Mouse (Mus musculus) liver, postnatal 0 days (tissue): Measurements from ENCODE around the gene Taar6. TPM values are rescaled to one million over a fixed set of nuclear protein-coding genes. Genes with fewer than 3 reads are reported as not detected.
A peak's percentile ranks its signal among the peaks of the same experiment; 100 is the strongest.

Experiments used
- ATAC-seq: fragments of 200-750 bp; cut with Nextera tagmentation; 2 replicates; pipeline ENCODE4 v1.8.0; 2017; ENCODE audit warnings: mild to moderate bottlenecking, moderate library complexity
- DNase-seq: peaks from one replicate; pipeline ENCODE4 v3.0.0-alpha.2; 2016
- H3K27ac ChIP-seq: fragments of 300-500 bp; sonication (generic); 2 replicates; pipeline ENCODE4 v1.5.1; 2014; ENCODE audit warnings: antibody characterized with exemption, moderate library complexity, mild to moderate bottlenecking, low read depth
- H3K27me3 ChIP-seq: fragments of 300-500 bp; sonication (generic); 2 replicates; pipeline ENCODE4 v1.6.1; 2014; ENCODE audit warnings: low read length, control low read depth, mixed read lengths; ENCODE audit not compliant: insufficient read depth
- H3K36me3 ChIP-seq: fragments of 300-500 bp; sonication (generic); replicated peaks from 2 replicates; pipeline ENCODE4 v1.6.1; 2014; ENCODE audit warnings: mild to moderate bottlenecking, control low read depth, low read length, moderate library complexity, mixed read lengths; ENCODE audit not compliant: insufficient read depth
- H3K4me1 ChIP-seq: fragments of 300-500 bp; sonication (generic); 2 replicates; pipeline ENCODE4 v1.6.1; 2014; ENCODE audit warnings: antibody characterized with exemption, mild to moderate bottlenecking, control low read depth; ENCODE audit not compliant: insufficient read depth
- H3K4me2 ChIP-seq: fragments of 300-500 bp; sonication (generic); 2 replicates; pipeline ENCODE4 v1.6.1; 2014; ENCODE audit warnings: low read depth, mild to moderate bottlenecking, low read length, moderate library complexity, mixed read lengths
- H3K4me3 ChIP-seq: fragments of 300-500 bp; sonication (generic); 2 replicates; pipeline ENCODE4 v1.5.1; 2014; ENCODE audit warnings: low read depth, low read length
- H3K9ac ChIP-seq: fragments of 300-500 bp; sonication (generic); replicated peaks from 2 replicates; pipeline ENCODE4 v1.6.1; 2014; ENCODE audit warnings: mild to moderate bottlenecking, moderate library complexity
- H3K9me3 ChIP-seq: fragments of 300-500 bp; sonication (generic); 2 replicates; pipeline ENCODE4 v1.6.1; 2016; ENCODE audit warnings: mild to moderate bottlenecking, control low read depth, low read length, mixed read lengths
- CTCF ChIP-seq: sonication (generic); IDR thresholded peaks from 2 replicates; pipeline ENCODE4 v1.5.1; 2016; ENCODE audit warnings: antibody characterized with exemption, low read depth
- EP300 ChIP-seq: IDR thresholded peaks from 2 replicates; pipeline ENCODE4 v1.6.1; 2016; ENCODE audit warnings: antibody characterized with exemption, low read depth, mild to moderate bottlenecking
- WGBS: fragments of 180-500 bp; shearing (Covaris S2); extraction: QIAGEN DNeasy Blood & Tissue Kit; methylation state at CpG from one replicate; pipeline ENCODE4 v1.1.7; 2014; ENCODE audit not compliant: insufficient replicate concordance; 5-methylcytosine and 5-hydroxymethylcytosine counted together
- polyA plus RNA-seq: library from polyadenylated mRNA; unstranded; fragments of >200 nt; fragmentation: Nextera tagmentation; extraction: Ambion mirVana; gene quantifications from 2 replicates; pipeline ENCODE4 v1.2.1, GENCODE M21; 2015

Gene Taar6
- polyA plus RNA-seq, 1 experiment from 2014 or later: not detected

DNA sequence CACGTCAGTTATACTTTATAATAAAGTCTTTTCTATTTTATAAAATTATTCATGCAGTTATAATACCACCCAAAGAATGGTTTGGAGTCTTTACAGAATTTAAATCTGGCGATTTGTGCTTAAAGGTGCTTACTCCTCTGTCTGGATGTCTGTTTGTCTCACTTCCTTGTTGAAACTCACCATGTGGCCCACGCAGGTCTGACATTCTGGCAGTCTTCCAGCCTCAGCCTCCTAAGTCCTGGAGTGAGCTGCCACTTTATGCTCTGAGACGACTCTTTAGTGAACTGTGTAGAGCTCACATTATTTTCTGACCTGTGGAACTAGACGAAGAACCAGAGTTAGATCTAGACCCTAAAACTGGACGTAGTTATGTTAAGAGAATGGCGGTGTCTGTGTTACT lies 37.4 kb downstream of the Taar6 start:
- DNase-seq: no peak
- 56% methylated on average over 7 of the region's 7 CpGs for WGBS
- Histone ChIP-seq H3K9me3 (no peaks in the 10 kb centered on the region), H3K9ac (no peak overlapping the region), H3K4me3 (no peak overlapping the region), H3K4me1 (no peaks in the 10 kb centered on the region), H3K27me3 (no peaks in the 10 kb centered on the region), H3K27ac (no peak overlapping the region), H3K4me2 (no peak overlapping the region), H3K36me3 (no peaks in the 10 kb centered on the region)
- no peak for ATAC-seq
- no peak for TF ChIP-seq CTCF
- no peak for TF ChIP-seq EP300

DNA sequence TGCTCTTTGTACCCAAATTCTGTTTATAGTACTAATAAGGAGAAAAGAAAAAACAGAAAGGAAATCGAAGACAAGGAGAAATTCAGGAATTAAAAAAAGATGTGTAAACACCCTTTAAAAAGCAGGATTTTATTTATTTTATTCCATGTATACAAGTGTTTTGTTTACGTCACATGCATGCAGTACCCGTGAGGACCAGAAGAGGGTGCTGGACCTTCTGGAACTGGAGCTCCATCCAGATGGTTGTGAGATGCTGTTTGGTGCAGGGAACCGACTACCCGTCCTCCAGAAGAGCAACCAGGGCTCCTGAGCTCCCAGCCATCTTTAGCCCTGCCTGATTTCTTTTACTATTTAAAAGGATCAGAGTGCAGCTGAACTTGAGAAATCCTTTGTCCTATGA lies 43.0 kb downstream of the Taar6 start:
- Histone ChIP-seq H3K27ac (no peak overlapping the region), H3K9me3 (no peaks in the 10 kb centered on the region), H3K4me2 (no peak overlapping the region), H3K9ac (no peak overlapping the region), H3K4me1 (no peaks in the 10 kb centered on the region), H3K27me3 (no peaks in the 10 kb centered on the region), H3K36me3 (no peaks in the 10 kb centered on the region), H3K4me3 (no peak overlapping the region)
- TF ChIP-seq EP300 (no peak), CTCF (peak; percentile 55)
- no peak for ATAC-seq
- 76% methylated on average over 5 of the region's 5 CpGs for WGBS
- DNase-seq: no peak

DNA sequence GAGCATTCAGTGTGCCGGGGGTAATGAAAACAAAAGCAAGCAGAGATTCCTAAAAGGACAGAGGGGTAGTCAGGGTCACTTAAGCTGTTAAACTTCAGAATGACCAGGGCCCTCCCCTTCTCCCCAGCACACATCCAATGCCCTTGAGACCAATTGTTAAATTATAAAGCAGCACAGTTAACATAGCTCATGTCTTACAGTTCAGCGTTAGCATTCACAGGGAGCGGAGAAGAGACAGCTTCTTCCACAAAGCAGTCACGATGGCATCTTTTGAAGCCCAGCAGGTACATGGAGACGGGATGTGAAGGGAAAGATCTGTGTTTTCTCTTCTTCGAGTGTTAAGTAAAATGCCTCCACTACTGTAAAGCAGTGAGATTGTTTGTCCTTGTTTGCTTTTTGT lies 47.1 kb downstream of the Taar6 start, which contains the start of gene Taar2:
Gene Taar2 (plus strand): TSS at position 261 of the 400 bp plus-strand sequence.
- Histone ChIP-seq H3K27ac (no peak within 1 kb of the TSS), H3K4me2 (no peak within 1 kb of the TSS), H3K9me3 (no peaks in the 10 kb centered on the region), H3K27me3 (no peaks in the 10 kb centered on the region), H3K36me3 (no peaks in the 10 kb centered on the region), H3K4me1 (no peaks in the 10 kb centered on the region), H3K9ac (no peak within 1 kb of the TSS), H3K4me3 (no peak within 1 kb of the TSS)
- no peak for TF ChIP-seq CTCF
- ATAC-seq: no peak
- no peak for DNase-seq
- 59% methylated on average over 6 of the region's 6 CpGs for WGBS

DNA sequence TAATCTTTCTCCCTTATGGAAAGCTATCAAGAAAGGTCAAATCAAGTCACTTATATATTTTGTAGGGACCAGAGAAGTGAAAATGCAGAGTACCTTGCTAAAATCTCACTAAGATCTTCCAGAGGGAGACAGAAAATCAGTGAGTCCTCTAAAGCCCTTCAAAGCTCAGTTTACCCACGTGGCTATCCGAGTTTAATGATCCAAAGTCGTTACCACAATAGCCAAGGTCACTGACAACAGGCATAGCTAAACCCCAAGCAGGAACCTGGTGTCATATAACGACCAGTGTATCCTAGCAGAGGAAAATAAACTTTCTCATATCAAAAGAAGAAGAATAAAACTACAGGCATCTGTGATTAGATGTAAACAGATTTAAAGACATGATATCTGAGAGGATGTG lies 47.8 kb downstream of the Taar6 start:
- Histone ChIP-seq H3K9ac (no peak overlapping the region), H3K36me3 (no peaks in the 10 kb centered on the region), H3K4me3 (no peak overlapping the region), H3K4me2 (no peak overlapping the region), H3K27me3 (no peaks in the 10 kb centered on the region), H3K4me1 (no peaks in the 10 kb centered on the region), H3K9me3 (no peaks in the 10 kb centered on the region), H3K27ac (no peak overlapping the region)
- DNase-seq (no peak), ATAC-seq (no peak)
- WGBS: 36% methylated on average over 4 of the region's 4 CpGs
- TF ChIP-seq EP300 (no peak), CTCF (no peak)

Other genes starting within 250 kb of the Taar6 start
- 145 and 149 TPM in 2 replicates for gene Rps12, start 198.4 kb downstream of the Taar6 start, polyA plus RNA-seq
- 1.2 and 1.5 TPM in 2 replicates for gene Slc18b1, start 188.7 kb downstream of the Taar6 start, polyA plus RNA-seq
- gene Vnn3, start 134.2 kb downstream of the Taar6 start, polyA plus RNA-seq: 129 and 137 TPM in 2 replicates
- gene Vnn1, start 91.0 kb downstream of the Taar6 start, polyA plus RNA-seq: 13.9 and 20.5 TPM in 2 replicates
- not detected in 2 replicates for gene Taar1, start 65.3 kb downstream of the Taar6 start, polyA plus RNA-seq
- gene Taar2, start 47.1 kb downstream of the Taar6 start, polyA plus RNA-seq: not detected in 2 replicates
- gene Taar3, start 36.1 kb downstream of the Taar6 start, polyA plus RNA-seq: not detected in 2 replicates
- not detected in 2 replicates for gene Taar4, start 25.2 kb downstream of the Taar6 start, polyA plus RNA-seq
- not detected in 2 replicates for gene Taar5, start 14.9 kb downstream of the Taar6 start, polyA plus RNA-seq
- gene Taar7a, start 7.8 kb upstream of the Taar6 start, polyA plus RNA-seq: not detected in 2 replicates
- not detected in 2 replicates for gene Taar7b, start 14.3 kb upstream of the Taar6 start, polyA plus RNA-seq
- gene Taar7d, start 41.6 kb upstream of the Taar6 start, polyA plus RNA-seq: not detected in 2 replicates
- gene Taar7e, start 52.0 kb upstream of the Taar6 start, polyA plus RNA-seq: not detected in 2 replicates
- gene Taar7f, start 63.9 kb upstream of the Taar6 start, polyA plus RNA-seq: not detected in 2 replicates
- gene Taar8a, start 90.9 kb upstream of the Taar6 start, polyA plus RNA-seq: not detected in 2 replicates
- not detected in 2 replicates for gene Taar8b, start 106.6 kb upstream of the Taar6 start, polyA plus RNA-seq
- gene Taar8c, start 116.3 kb upstream of the Taar6 start, polyA plus RNA-seq: not detected in 2 replicates
- not detected in 2 replicates for gene Taar9, start 123.9 kb upstream of the Taar6 start, polyA plus RNA-seq
- 33.7 and 35.7 TPM in 2 replicates for gene Stx7, start 163.7 kb upstream of the Taar6 start, polyA plus RNA-seq
- gene Moxd1, start 237.9 kb upstream of the Taar6 start, polyA plus RNA-seq: 0.04 TPM in 1 of 2 replicates, not detected in the other